Mouse (Mus musculus) embryo, embryonic 11.5 days (tissue): ENCODE measurements at regions not wholly inside any gene's neighbourhood (a gene's known extent, or its start where the extent isn't known, plus 50 kb on each side); places are given as distances from the start of the nearest gene placed in this dataset.

Source experiments
- DNase-seq: peaks from one replicate; pipeline ENCODE4 v3.0.0-alpha.2; 2012; ENCODE audit warnings: low read depth, low spot score

DNA sequence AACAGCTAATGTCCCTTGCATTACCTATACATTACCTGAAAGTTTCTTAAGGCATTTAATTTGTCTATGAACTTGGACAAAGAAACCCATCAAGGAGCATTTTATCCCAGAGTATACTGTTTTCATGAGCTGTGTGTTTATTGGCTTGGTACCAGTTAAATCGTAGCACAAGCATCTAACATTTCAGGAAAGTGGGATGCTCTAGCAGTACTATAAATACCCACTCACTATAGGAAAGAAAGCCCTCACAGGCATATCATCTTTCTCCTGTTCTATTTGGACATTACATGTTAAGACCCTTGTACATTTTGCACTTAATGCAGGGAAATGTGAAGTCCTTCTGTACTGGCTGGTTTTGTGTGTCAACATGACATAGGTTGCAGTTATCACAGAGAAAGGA, 163.9 kb downstream of the Ptprc start:
- DNase-seq: no peak

DNA sequence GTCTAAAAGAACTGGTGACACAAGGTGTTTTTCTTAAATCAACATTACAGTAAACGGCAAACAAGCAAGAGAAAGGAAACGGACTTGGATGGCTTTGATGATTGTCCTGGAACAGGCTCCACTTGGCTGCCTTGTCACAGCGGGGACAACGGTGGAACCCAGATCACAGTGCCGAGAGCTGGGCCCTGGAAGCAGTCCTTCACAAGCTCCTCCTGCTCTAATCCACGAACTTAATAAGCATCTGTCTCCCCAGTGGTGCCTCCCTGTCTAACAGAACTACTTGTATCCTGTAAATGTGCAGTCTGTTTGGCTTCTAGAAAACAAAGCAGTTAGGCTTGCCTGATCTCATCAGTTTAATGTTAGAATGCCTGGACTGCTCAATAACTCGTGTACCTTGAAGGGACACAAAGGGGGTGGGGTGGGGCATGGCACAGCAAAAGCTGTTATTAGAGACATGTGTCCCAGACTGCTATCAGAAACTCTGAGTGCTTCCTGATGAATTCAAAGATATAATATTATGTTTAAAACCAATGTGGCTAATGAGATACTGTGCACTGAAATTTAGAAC, 164.5 kb downstream of the Ptprc start:
- no peak for DNase-seq

DNA sequence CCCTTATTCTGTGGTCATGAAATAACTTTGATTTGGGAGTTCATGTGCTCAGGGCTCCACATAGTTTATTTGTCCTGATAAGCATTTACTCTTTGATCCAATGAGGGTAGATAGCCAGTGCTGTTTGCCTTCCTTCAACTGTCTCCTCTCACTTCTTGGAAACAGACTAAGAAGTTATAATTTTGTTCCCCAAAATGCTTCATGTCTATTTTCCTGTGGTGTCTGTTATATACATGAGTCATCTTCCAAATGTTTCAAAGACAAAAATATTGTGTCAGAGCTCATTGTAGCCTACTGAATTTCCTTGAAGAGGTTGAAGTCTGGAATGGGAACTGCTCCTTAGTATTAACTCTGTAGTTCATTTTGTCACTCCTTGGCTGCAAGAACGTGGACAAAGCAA, 168.7 kb downstream of the Ptprc start:
- DNase-seq: no peak

DNA sequence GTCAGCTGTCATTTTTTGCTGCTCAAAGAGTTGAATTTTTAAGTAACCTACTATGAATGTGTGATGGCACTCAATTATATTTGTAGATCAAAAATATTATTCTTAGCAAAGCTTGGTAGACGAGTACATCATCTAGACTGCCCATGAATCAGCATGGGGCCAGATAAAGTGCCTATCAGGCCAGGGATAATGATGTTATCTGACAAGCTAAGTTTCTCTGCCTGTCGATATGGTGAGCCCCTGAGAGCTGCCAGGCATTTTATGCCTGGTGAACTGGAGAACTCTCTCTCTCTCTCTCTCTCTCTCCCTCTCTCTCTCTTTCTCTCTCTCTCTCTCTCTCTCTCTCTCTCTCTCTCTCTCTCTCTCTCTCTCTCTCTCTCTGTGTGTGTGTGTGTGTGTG, 171.2 kb downstream of the Ptprc start:
- no peak for DNase-seq

DNA sequence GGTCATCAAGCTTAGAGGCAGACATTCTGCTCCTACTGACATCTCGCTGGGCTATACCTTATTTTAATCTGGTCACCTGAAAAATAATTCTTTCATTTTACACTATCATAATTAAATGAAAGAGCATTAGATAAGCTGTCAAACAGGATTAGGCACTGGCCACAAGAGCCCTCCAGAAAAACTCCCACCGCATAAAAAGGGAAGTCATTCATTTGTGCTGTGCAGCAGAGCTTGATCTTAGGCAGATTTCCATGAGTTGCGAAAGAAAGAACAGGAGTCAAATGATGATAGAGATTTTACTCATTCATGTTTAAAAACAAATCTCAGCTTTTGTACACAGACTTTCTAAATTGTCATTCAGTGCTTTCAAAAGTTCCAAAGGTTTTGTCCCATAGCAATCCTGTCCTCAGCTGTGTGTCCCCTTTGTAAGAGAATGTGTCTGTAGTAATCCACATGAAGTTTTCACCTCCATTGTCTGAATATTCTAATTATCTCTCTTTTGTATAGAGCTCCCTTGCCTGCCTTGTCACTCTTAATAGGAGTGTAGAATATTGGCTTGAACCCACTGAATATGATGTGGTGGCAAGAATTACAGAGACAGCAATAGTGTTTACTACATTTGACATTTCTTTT, 176.1 kb downstream of the Ptprc start:
- no peak for DNase-seq

DNA sequence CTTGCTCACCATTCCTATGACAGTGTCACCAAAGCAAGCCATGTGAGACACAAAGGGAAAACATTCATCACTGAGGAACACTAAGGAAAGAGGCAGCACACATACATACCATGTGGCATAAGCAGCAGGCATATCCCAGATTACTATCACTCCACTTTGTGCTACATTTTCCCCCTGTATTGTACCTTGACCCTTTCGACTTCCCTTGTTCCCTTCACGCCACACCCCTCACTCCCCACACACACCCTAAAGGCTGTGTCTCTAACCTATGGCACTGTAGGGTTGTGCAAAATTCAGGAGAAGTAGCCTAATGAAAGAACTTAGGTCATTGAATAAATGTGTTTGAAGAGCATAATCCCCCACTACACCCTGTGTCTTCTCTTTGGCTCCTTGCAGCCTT, 179.5 kb downstream of the Ptprc start:
- no peak for DNase-seq

DNA sequence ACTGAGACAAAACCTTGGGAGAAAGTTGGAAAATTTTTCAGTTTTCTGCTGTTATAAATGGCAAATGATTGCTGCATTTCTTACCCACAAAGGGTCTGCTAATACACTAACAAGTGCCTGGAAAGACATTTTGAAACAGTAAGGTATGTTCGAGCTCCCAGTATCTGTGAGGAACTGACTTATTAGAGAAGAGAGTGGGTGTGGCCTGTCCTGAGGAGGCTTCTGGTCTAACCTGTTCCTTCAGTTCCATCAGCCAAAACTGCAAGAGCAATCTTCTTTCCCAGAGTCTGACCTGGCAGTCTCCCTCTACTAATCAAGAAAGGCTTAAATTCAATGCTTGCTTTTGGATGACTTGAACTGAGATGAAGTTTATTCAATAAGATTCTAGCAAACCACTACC, 183.6 kb downstream of the Ptprc start:
- DNase-seq: no peak

DNA sequence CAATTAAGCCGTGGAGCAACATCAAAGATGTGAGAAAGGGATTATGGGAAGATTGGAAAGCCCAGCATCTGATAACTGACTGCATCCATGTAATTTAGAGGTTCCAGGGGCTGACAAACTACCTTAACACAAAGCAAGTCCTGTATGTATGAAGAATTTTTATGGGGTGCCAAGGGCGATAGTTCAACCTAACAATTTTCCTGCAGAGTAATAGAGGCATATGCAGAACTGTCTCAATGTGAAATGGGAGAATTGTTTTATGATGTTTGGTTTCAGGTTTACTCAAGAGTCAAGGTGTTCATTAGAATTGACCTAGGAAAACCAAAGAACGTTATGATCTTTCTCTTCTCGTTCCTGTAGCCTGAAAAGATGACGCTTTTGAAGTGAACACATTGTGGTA, 184.1 kb downstream of the Ptprc start:
- DNase-seq: no peak

DNA sequence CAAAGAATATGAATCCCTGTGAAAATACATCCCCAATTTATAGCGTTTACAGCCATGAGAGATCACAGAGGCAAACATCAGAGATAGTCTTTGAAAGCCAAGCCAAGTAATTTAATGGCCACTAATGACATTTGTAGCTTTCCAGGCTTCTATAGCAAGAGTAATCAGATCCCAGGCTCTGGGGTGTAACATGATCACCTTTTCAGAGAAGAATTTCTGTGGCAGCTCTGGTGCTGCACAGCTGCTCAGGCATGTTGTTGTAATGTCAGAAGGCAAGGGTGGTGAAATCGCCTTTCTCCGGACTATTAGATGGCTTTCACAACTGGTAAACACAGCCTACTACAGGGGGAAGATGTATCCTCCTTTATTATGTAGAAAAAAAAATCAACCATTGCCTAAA, 202.1 kb downstream of the Ptprc start:
- no peak for DNase-seq

DNA sequence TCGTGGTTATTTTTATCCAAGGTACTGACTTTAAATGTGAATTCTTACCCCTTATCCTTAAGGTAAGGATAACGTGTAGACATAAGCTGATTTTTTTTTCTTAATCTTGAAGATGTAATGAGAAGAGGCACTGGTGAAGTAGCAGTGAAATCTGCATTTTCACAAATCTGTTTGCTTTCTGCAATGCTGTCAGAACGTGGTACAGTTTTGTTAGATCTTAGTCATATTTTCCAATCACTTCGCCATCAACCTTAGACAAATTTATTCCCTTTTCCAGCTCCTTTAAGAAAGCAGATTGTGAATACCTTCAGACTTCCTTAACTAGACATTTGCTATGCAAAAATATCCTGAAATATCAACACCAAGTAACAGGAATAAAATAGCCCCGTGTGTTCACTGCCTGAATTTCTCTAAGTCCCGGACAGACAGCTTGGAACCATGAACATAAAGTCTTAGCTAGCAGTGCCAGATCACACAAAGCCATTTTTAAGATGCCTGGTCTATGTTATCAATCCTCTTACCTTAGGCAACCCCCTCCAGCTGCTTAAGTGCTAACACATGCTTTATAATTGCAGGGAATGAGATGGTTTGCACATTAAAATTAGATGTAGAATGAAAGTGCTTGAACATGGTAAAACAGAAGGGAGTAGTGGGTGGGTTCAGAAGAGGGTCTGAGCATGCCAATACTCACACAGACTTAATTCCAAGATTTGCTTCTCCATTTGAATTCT, 202.7 kb downstream of the Ptprc start:
- no peak for DNase-seq

DNA sequence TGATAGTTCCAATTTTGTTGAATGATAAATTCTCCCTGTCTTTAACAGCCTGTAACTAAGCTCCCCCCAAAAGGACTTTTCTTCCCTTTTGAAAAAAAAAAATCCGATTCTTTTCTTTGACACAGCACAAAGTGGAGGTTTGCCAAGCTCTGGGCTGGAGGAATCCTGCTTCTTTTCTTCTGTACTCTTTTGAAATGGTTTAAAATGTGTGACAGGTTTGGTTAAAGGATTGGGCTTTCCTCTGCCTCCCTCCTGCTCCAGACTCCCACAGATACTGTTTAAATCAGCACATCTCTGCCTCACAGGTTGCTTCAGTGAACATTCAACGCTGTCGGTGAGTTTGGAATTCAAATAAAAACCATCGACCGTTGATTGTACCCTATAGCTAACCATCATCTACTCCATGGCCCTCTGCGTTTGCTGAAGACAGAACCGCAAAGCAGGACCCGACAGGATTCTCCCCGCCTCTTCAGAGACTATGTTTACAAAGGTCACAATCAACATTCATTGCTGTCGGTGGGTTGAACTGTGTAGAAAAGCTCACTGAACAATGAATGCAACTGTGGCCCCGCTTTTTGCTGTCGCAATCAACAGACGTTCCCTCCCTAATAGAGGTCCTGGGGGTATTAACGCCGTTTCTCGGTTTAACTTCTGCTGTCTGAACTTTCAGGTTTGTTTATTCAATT, 209.2 kb downstream of the Ptprc start:
- DNase-seq: no peak

DNA sequence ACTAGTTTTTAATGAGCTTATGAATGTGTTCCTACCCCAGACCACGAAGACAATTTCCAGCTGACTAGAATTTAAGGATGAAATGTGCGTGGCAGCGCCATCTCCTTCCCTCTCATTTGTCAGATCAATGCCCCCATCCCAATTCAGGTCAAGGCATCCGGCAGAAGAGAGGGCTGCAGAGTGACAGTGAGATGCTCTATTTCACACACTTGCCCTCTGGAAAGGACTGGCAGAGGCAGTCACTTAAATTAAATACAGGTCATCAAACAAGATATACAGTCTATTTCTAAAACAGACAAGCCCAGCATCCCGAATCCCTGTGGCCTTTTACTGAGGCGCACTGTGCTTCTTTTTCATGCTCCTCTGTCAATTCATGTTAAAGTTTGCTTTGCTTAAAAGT, 211.9 kb downstream of the Ptprc start:
- DNase-seq: no peak

DNA sequence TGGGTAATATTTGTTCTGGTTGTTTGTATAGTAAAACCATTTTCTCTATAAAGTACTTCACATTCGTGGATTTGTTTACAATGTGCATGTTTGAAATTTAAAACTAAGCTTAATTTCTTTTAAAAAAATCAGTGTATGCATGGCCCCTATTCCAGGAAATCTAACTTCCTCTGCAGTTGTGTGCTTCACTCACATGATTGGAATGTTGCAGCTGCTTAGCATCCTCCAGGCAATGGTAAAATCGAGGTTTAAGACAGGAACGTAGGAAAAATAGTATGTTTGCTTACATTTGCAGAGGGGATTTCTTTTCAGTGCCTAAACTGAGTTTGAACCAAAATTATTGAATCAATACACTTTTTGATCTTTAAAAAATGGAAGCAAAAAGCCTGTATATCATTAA, 217.5 kb downstream of the Ptprc start:
- DNase-seq: no peak

DNA sequence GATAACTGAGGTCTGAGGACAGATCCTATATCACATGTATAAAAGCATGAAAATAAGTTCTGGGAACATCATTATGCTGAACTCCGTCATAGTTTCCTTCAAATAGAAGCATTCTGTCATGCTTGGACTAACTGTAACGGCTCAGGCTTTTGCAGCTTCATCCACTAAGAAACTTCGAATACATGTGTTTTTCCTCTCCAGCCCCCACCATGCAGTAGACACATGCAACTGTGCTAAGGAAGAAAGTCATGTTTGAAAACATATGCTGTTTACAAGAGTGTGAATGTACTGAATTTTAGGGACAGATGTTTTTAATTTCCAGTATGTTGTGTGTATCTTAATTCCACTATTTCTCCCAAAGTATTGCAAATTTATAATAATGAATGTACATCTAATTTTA, 219.5 kb downstream of the Ptprc start:
- no peak for DNase-seq

DNA sequence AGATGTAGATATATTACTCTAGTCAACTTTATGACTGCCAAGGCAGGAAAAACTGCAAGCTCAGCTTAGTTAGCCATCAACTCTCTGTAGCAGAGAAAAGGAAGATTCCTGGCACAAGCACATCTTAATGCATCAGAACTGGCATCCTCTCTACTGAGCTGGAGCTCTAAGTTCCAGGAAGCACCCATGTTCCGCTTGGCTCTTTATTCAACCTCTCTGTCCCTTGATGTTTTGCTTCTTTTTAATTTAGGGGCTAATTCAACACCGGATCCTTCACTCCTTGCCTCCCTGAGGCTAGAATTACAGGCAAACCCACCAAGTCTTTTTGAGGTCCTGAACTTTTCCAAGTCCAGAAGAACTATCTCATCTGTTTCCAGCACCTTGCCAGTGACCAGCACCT, 220.4 kb downstream of the Ptprc start:
- DNase-seq: no peak

DNA sequence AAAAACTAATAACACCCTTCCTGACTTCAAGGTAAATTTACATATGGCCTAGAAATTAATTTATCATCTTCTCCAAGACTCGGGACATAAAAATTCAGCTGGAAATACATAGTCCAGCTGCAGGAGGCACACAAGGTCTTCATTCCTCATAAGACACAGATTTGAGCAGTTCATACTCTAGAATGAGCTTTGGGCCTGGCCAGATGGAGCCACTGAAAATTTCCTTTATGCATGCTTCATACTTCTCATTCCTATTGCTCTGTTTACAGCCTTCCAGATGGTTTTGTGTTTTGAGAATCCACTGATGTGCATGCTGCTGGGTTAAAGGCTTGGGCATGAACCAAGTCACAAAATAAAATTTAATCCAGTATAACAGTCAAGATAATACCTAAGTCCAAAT, 222.1 kb downstream of the Ptprc start:
- no peak for DNase-seq

DNA sequence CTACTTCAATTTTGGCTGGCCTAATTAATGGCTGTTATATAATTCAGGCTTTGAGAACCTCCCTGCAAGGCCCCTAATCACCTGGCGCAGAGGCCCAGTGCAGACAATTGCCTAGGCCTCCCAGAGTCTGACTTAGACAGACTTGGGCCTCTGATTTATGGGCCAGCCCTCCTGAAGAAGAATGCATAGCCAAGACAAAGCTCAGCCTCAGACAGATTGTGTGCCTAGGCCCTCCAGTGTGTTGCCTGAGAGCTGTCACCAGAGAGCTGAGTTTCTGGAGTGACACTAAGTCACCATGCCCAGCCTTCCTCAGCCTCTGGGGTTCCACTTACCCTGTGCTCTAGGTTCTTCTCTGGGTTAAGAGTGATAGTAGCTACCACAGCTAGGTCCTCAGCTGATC, 222.7 kb downstream of the Ptprc start:
- DNase-seq: no peak

DNA sequence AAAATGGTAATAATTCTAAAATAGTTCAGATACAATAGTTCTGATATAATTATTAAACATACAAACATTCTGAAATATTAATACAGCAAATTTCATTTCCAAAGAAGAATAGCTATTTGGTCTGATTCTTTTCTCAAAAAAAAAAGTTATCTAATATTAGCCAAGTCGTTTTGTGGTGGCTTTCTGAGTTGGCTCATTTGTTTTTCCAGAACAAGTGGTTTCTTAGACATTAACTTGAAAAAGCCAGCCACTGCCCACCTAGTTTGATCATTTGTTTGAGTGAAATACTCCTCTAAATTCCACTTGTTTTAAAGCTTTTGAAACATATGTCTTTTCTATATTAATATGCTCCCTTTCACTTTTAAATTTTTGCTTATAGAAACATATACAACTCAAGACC, 227.6 kb downstream of the Ptprc start:
- no peak for DNase-seq

DNA sequence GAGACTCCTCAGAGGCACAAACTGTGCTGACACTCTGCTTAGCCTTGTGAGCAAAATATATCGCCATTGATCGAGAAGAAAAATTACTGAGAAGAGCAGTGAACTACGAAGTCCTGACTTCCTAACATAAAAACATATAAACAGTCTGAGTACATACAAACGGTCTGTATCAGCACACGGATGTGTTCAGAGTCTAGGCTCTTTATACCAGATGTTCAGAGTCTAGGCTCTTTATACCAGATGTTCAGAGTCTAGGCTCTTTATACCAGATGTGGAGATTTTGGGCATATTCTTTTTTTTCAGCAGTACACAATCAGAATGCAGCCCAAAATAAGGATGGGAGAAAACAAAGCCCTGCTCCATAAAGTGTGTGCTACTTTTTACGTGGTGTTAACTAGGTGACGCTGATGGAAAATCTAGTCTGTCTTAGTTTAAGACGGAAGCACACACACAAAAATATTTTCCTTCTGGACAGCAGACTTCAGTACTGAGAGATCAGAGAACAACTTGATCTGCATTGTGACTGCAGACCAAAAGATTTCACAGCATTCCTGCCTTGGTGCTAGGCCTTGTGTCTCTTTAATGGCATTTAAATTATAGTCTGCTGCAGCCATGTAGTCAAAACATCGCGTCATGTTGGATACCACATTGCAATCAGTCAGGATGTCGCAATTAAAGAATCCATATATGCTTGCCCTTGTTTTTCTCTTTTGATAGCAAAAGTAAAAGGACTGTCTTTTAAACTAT, 233.6 kb downstream of the Ptprc start:
- no peak for DNase-seq

DNA sequence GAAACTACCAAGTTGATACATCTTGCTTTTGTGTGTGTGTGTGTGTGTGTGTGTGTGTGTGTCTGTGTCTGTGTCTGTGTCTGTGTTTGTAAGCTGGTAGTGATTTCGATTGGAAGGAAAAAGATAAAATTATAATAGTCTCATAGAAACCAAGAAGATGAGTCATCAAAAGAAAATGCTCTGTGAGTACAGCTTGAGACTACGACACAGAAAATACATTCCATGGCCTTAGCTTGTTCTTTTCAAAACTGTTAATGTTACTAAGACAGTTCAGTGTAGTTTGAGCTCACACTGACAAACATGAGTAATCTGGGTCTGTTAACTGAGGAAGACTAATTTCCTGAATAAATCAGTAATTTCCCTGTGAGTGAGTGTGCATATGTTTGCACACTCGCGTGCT, 239.8 kb downstream of the Ptprc start:
- DNase-seq: no peak

DNA sequence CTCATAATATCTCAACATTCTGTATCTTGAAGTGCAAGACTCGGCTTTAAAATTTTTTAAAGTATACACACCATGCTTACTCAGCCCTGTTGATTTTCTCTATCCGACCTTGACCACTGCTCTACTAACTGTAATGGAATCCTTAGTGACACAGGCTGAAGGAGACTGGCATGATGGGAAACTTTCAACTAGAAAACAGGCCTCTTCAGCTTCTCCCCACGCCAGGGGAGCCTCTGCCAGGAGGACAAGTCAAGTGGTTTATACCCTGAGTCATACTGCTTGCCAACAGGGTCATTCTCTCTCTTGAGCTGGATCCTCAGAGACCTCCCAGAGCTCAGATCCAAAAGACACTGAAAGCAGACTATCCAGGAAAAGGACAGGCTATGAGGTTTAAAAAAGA, 245.7 kb downstream of the Ptprc start:
- DNase-seq: no peak

DNA sequence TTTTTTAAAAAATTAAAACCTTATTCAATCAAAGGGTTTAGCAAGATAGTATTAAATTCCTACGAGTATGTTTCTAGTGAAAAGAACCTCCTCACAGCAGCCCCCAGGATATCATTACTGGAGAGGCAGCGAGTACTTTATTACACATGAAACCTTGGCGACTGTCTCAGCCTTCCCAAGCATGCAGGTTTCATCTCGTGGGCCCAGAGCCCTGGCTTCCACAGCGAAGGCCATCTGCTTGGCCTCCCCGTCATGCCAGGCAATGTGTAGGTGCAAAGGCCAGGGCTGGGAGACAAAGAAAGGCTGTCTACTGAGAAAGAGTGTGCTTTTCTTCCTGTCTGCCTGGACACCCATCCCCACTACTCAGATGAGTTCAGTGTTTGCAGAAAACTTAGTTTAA, 247.0 kb downstream of the Ptprc start:
- DNase-seq: no peak
